Mouse (Mus musculus): ENCODE results near the gene Tom1l2.

Gene Tom1l2

DNA sequence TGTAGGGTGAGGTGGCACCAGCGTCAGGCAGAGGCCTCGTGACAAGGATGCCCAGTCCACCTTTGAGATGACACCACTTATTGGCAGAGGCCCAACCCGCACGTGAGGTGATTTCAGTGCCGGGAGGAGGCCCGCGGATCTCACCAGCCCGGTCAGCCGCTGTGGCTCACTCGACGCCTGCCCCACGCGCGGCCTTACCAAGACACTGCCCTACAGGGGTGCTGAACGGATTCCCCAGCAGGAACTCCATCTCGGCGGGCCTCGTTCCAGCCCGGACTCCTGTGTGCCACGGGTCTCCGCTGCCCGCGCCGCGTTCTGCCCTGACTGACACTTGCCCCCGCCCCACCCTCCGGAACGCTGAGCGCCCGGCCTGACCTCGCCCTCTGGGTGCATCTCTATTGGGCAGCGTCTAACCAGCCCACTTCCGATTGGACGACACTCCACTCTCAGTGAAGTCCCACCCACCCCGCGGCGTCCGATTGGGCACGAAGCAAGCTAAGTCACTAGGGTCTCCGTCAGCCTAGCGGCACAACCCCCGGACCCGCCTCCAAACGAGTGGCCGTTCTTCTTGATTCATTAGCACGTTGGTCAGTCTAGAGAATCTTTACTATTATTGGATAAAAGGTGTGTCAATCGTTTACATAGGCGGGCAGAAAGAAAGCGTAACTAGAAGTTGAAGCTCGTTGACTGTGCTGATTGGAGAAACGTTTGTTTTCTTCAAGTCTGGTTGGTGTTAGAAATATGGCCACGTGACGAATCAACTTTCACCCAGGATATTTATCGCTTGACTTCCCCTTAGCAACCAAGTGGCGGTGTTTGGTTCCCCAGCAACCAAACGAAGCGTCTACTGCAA, at the start of gene Tom1l2, which contains the start of gene Drc3:
TSS of gene Tom1l2 (minus strand) at position 347 of the 853 bp plus-strand sequence.
TSS of gene Drc3 (plus strand) at position 771 of the 853 bp plus-strand sequence.
- peak; percentile 100 for DNase-seq (ENCODE audit: low spot score)

DNA sequence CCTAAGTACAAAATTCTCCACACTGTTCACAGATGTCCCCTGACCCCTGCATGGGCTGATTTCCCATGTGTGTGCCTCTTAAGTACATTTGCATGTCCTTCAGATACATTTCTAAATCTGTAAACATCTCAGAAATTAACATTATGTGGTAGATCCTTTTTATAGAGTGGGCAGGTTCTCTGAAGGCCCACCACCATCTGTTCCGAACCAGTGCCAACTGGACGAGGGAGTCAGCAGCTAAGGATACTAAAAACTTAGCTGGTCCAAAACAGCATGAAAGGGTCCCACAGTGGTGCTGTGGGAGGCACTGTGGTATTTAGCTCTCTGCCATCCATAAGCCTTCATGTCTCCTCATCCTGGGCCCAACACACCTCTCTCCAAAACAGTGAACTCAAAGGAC, 44.5 kb upstream of the Tom1l2 start:
- no peak for DNase-seq (ENCODE audit: low spot score)

DNA sequence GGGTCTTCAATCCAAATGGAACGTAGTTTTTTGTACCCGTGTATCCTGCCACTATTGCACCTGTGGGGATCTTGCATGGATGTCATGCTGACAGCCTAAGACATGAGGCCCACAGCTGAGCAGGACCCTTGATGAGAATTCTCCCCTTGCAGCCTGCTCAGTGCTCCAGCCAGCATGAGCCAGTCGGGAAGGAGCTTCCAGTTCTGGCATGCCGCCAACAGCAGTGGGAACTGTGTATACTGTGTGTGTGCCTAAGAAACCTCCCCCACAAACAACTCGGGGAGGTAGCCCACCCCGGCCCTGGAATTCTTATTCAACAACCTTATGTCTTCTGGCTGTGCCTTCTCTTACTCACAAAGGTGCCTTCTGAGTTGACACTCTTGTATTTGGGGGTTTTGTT, 43.8 kb upstream of the Tom1l2 start:
- DNase-seq (ENCODE audit: low spot score) = peak; percentile 41

DNA sequence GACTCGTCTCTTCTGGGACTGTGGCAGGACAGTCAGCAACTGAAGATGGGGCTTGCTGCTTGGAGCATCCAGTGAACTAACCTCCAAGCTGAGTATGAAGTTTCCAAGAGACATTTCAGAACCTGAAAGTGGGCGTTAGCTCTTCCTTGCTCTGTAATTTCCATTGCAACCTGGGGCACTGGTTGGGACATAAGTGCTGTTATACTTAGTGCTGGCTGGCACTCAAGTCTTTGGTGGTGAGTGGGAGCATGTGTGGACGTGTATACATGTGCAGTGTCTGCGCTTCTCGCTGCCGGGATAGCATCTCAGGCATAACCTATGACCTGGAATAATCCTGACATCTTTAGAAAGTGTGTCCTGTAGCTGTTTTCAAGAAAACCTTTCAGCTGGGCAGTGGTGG, 38.6 kb upstream of the Tom1l2 start:
- no peak for DNase-seq (ENCODE audit: low spot score)

DNA sequence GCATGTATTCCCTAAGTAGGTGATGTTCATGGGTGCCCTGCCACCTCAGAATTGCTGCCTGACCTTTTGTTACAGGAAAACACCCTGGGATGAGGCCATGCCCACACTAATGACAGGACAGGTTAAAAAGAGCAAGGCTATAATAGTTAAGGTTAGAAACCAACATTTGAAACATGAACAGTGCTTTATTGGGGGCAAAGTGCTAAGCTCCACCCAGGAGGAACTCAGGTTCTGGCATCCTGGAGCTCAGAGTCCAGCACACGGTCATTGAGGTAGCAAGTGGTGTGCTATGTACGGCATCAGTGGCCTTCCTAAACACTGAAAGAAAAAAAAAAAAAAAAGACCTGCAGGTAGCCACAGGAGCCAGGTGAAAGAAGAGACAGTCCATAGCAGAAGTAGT, 35.2 kb upstream of the Tom1l2 start:
- DNase-seq (ENCODE audit: low spot score) = no peak

DNA sequence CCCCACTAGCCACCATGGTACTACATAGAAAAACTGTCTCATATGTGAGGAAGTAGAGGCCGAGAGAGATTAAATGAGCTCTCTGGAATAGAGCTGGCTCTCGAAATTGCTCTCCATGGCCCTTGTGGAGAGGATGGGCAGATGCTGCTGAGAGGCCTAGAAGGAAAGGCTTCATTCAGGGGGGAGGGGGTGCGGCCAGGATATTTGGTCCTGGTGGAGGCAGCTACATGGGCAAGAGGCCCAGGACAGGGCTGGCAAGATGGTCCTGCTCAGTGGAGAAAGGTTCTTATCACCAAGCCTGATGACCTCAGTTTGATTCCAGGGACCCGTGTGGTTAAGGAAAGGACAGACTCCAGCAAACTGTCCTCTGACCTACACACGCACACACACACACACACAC, 33.2 kb upstream of the Tom1l2 start:
- DNase-seq (ENCODE audit: low spot score) = no peak

DNA sequence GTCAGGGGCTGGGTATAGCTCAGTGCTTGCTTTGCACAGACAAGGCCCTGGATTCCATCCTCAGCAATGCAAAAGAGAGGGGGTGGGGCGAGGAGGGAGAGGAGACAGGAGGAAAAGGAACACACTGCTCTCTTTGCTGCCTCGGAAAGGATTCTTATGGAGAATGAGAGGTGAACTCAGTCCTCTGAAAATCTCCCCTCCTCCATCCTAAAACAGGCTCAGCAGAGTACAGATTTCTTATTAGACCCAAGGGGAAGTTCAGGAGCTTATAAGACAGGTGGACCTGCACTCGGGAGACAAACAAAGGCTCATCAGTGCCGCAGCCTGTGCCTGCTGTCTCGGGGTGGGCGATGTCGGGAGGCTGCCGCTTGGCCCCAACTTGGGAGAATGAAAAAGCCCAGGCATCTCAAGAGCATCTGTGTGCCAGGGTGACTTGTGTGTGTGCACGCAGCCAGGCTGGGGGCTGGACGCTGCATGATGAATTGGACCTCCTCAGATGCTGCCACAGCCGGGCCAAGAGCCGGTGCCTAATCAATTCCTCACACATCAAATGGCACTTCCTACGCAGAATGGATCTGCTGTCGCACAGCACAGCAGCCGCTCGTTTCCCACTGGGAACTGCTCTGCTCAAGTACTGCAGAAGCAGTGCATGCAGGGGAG, 32.2 kb upstream of the Tom1l2 start:
- DNase-seq (ENCODE audit: low spot score) = no peak

DNA sequence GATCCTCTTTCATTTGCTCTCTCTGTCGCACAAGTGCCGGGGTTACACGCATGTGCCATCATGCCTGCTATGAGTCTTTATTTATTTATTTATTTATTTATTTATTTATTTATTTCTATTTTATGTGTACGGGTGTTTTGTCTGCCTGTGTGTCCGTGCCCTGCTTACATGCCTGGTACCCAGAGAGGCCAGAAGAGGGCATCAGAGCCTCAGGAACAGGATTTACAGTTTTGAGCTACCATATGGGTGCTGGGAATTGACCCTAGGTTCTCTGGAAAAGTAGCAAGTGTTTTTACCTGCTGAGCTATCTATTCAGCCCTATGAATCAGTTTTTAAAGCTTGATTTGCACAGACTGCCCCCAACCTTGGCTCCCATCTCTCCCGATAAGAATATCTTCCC, 30.8 kb upstream of the Tom1l2 start:
- no peak for DNase-seq (ENCODE audit: low spot score)

DNA sequence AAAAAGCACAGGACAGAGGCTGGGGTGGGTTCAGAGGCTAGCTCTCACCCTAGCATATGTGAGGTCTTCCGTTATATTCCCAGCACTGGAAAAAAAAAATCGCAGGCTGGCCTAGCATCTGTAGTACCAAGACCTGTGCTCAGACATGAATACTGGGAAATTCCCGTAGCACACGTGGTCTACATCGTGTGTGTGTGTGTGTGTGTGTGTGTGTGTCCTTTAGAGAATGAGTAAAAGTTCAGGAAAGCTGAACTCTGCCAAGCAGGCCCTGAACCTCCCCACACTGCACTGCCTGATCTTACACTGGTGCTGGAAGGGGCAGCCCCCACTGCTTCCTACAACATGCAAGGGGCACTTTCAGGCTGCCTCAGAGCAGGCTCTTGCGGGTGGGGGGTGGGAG, 21.8 kb upstream of the Tom1l2 start:
- no peak for DNase-seq (ENCODE audit: low spot score)

DNA sequence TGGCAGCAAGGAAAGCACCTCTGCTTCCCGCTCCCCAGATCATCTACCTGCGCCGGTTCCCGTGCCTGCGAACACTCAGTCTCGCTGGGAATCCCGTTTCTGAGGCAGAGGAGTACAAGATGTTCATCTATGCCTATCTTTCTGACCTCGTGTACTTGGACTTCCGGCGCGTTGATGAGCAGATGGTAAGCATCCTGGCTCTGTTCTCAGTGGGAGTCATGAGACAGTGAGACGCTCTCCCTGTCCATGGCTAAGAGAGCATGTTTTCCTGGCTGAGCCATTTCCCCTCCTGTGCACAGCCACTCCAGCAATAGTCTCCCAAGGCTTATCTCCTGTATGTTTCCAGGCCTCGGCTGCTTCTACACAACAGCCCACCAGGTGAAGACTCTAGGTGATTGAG, 17.7 kb upstream of the Tom1l2 start:
- no peak for DNase-seq (ENCODE audit: low spot score)

DNA sequence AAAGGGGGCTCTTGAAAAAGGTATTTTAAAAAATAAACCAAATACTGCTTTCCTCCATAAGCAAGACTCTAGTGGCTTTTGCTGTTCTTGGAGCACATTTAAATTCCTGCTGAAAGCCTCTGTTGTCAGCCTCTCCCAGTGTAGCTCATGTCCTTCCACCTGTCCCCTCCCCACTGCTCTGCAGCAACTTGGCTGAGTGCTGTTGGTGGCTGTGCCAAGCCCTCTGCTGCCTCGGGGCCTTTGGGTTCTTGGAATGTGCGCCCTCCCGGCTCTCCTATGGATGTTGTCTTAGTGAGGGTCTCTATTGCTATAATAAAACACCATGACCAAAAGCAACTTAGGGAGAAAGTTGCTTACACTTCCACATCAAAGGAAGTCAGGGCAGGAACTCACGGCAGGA, 16.7 kb upstream of the Tom1l2 start:
- no peak for DNase-seq (ENCODE audit: low spot score)

DNA sequence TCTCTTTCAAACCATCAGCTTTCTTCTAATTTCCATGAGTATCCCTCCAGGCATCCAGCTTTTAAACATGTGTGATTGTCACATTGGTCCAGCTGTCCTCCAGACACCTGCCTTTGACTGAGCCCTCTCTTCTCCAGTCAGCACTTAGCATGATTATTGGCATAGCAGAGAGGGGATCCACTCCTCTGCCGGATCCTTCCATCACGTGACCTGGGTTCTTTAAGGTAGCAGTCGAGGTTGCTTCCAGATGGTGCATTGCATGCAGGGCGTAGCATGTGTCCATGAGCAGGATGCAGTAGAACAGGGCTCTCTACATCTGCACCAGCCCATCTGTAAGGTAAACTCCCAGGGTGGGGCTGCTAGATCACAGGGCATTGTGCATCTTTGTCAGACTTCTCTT, 16.2 kb upstream of the Tom1l2 start:
- no peak for DNase-seq (ENCODE audit: low spot score)

DNA sequence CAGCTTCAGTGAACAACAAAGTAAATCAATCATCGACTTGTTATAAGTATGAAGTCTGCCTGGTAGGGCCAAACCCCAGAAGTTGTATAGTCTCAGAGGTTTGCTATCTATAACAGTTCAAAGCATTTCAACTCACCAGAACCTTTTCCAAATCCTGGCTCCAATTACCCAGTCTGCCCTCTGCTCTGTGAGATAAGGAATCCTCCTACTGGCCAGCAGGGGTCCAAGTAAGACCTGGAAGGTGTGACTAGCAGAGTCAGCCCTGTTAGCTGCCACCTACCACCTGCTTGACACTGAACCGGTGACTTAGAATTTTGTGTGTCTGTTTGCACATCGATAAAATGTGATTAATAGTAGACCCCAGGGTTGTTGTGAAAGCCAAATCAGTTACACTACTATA, 14.6 kb upstream of the Tom1l2 start:
- peak; percentile 50 for DNase-seq (ENCODE audit: low spot score)

DNA sequence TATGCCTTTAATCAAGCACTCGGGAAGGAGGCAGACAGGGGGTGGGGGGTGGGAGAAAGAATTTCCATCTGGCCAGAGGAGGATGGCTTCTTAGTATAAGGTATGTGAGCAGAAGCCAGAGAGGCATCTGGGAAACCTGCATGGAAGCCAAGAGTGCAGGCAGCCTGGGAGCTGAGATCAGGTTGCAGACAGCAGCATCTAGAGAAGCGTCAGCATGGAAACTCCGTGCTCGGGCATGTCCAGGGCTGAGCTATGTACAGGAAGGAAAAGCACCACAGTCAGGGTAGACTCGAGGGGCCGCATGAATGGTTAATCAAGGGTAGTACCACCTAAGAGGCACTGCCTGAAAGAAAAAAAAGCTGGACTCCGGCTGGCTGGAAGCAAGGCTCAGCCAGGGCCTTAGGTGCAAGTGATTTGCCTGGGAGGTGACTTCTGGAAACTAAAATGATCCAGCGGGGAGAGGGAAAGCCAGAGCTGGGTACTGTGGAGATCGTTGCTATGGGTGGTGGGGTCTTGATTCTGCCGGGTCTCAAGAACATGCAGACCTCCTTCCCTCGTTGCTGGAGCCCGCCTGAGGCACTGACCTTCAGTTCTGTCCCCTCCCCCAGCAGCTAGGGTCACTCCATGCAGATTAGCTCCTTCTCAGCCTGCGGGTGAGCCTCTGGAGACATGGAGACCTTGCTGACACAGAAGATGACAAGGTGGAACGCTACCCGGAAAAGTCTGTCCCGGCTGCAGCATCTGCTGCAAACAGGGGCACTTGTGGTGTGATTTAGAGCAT, 13.7 kb upstream of the Tom1l2 start:
- DNase-seq (ENCODE audit: low spot score) = no peak

DNA sequence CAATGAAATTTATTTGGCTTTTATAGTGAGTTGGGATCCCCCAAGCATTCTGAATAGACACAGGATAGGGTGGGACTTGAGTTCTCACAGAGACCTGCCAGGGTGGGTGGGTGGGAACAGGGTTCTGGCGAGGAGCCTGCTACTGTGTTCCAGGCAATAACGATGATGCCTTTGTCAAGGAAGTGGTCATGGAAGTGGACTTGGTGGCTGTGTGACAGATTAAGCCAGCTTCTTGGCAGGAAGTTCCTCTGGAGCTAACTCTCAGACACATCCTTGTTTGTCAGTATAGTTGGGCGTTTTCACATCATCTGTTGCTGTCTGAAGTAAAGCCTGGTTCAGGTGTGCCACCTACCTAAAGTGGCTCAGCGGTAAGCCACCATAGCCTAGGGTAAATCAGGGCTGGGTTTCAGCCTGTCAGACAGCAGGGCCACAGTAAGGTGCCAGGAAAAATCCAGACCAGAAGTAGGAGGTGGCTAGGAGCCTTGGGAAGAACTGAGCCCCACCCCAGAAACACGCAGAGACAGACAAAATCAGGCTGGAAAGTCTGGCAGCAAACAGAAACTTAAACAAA, 8.0 kb upstream of the Tom1l2 start:
- no peak for DNase-seq (ENCODE audit: low spot score)

DNA sequence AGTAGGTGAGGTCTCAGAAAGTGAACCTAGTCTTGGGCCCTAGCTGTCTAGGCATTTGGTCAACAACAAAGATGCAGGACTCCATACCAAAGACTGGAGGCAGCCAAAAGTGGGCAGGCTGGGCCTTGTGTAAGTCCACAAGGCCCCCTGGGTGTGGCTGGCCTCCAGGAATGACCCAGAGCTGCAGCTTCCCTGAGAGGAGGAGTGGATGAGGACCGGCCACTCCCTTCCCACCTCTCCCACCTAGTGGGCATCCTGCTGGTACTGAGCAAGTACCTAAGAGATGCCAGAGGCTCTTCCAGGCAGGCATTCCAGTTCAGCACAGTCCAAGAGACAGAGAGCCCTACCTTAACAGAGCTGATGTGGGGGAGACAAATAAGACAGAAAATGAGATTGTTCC, 7.2 kb upstream of the Tom1l2 start:
- no peak for DNase-seq (ENCODE audit: low spot score)

DNA sequence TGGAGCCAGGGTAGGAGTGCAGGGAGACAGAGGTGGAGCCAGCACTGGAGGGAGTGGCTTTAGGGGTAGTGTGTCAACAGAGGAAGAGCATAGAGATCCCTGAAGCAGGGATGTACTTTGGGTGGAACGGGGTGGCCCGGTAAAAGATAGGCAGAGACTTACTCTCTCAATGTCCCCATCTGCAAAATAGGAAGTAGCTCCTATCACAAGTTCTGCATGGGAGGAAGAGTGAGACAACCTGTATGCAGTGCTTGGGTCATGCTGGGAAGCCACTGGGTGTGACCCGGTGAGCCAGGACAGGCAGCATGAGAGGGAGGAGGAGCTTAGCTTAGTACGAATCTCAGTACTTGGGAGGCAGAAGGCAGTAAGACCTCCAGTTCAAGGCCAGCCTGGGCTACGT, 6.4 kb upstream of the Tom1l2 start:
- DNase-seq (ENCODE audit: low spot score) = no peak

DNA sequence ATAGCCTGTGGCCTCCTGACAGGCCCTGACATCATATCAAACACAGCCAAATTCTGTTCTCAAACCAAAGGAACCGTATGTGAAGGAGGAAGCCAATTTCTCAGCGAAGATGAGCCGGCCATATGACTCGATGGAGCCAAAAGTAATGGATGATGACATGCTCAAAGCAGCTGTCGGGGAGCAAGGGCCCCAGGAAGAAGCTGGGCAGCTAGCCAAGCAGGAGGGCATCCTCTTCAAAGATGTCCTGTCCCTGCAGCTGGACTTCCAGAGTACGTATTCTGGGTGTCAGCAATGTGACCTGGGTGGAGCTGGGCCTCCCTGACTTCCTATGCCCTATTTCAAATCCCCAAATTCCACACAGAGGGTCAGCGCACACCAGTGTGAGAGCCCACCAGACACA, 5.8 kb upstream of the Tom1l2 start:
- no peak for DNase-seq (ENCODE audit: low spot score)

DNA sequence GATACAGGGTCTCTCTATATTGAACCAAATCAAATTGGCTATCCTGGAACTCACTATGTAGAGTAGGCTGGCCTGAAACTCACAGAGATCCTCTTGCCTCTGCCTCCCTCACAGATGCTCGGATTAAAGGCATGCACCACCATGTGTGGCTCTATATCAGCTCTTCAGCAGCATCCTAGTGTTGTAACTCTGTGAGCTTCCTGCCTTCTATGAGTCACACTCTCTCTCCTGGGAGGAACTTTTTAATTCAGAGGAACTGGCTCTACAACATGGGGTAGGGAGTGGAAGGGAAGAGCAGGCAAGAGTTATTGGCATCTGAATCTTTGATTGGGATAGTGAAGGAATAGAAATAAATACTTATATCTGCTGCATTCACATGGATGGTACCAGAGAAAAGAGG, 4.4 kb upstream of the Tom1l2 start:
- peak; percentile 40 for DNase-seq (ENCODE audit: low spot score)

DNA sequence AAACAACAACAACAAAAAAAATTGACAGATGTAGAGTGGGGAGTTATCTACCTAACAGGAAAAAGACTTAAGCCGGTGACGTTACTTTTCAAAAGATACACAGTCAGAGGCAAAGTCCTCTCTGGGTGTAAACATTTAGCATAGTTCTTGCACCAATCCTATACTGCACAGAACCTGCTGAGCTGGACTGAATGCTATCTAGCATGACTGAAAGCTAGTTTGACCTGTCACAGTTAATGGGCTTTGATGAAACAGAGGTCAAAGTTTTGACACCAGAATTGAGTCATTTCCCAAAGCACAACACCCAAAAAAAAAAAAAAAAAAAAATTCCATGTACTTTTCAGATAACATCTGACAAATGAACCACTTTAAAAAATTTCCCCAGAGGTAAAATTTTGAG, 3.2 kb upstream of the Tom1l2 start:
- DNase-seq (ENCODE audit: low spot score) = no peak

DNA sequence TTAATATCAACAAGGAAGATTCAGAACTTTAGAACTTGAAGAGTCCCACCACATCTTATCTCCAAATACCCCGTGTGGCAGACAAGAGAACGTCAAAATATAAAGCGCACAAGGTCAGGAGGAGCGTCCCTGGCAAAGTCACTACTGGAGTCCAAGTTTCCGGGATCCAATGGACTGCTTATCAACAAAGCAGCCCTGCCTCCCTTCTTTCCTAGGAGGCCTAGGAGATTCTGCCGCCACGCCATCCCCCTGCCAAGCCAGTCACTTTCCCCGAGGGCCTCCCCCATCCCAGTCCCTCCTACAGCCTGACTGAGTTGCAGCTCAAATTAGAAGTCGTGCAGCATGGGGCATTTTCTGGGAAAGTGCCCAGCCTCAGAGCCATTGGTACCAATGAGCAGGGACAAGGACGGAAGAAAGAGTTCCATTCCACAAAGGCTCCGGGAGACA, 757 bp downstream of the Tom1l2 start:
- DNase-seq (ENCODE audit: low spot score) = peak; percentile 67

DNA sequence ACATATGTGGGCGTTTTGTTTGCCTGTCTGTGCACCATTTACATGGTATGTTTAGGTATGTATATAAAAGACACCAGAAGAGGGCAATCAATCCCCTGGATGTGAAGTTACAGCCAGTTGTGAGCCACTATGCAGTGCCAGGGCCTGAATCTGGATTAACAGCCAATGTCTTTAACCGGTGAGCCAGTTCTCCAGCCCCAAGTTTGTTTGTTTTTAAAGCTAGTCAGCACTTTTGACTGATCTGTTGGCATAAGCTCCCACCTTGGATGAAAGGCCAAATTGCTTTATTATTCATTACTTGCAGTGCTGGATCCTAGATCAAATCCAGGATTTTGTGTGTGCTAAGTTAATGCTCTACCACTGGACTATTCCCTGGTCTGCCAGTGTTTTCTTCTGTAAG, 1.3 kb downstream of the Tom1l2 start:
- DNase-seq (ENCODE audit: low spot score) = peak; percentile 68

All from MN1 (cell line).